Mouse (Mus musculus) heart, postnatal 0 days (tissue): ENCODE results near the gene Emcn.

Experiments used
- CTCF ChIP-seq: IDR thresholded peaks from 2 replicates; pipeline ENCODE4 v1.5.1; 2016; ENCODE audit warnings: antibody characterized with exemption, control low read depth, low read depth
- EP300 ChIP-seq: IDR thresholded peaks from 2 replicates; pipeline ENCODE4 v1.6.1; 2016; ENCODE audit warnings: antibody characterized with exemption, low read depth

GRCm38 (mm10) chr3:137329898-137330297, 11.0 kb upstream of the Emcn start:
- TF ChIP-seq EP300 (no peak), CTCF (no peak)
